Mouse (Mus musculus): Measurements from ENCODE around the gene AC129217.1. TPM values are rescaled to one million over a fixed set of nuclear protein-coding genes. Genes with fewer than 3 reads are reported as not detected.
"Not testable (repeated sequence)": the region's sequence is repeated elsewhere in the genome, so short reads cannot be mapped to it uniquely, and the experiment has no call there.

Gene AC129217.1
- total and polyA plus RNA-seq, 3 experiments, result 3.7 to 102 TPM; not detected in 1

GRCm38 (mm10) chr19:8857689-8858088 lies 28.1 kb downstream of the AC129217.1 start:
- no peaks in the 10 kb centered on the region for H3K9me3 ChIP-seq (replicated peaks)
- ATAC-seq (ENCODE audit: extremely low read depth, insufficient number of reproducible peaks, low FRiP score, poor library complexity, severe bottlenecking), result no peak

GRCm38 (mm10) chr19:8859018-8859417 lies 29.4 kb downstream of the AC129217.1 start:
- H3K4me3 ChIP-seq (ENCODE audit: low read depth, low read length), result no peak overlapping the region
- H3K4me1 ChIP-seq (ENCODE audit: insufficient read depth, low read depth, low read length), result no peaks in the 10 kb centered on the region
- no peaks in the 10 kb centered on the region for H3K36me3 ChIP-seq (replicated peaks)
- H3K9me3 ChIP-seq (replicated peaks), result no peaks in the 10 kb centered on the region
- TF ChIP-seq GATA2 (IDR thresholded peaks at IDR 0.05; ENCODE audit: borderline replicate concordance, low read depth, low read length) (no peak), CTCF (IDR thresholded peaks at IDR 0.05; ENCODE audit: low read depth, low read length) (no peak; the same call in 1 of the 2 replicates), POLR2AphosphoS5 (IDR thresholded peaks at IDR 0.05; ENCODE audit: insufficient replicate concordance, low read depth, low read length) (no peak), GATA1 (IDR thresholded peaks at IDR 0.05; ENCODE audit: borderline replicate concordance, low read length) (no peak), TAL1 (conservative IDR thresholded peaks at IDR 0.05; ENCODE audit: low read depth, low read length) (no peak)
- ATAC-seq (ENCODE audit: extremely low read depth, insufficient number of reproducible peaks, low FRiP score, poor library complexity, severe bottlenecking), result no peak
- peaks cover 3% of the 10 kb centered on the region for H3K27me3 ChIP-seq (ENCODE audit: insufficient read depth, low read length)
- no peak for DNase-seq (ENCODE audit: low spot score)

More at GRCm38 (mm10) chr19:8857689-8858088, 28.1 kb downstream of the AC129217.1 start:
- Histone ChIP-seq H3K27me3 (ENCODE audit: insufficient read depth, low read length) (peaks cover 3% of the 10 kb centered on the region), H3K36me3 (replicated peaks) (no peaks in the 10 kb centered on the region), H3K4me1 (ENCODE audit: insufficient read depth, low read depth, low read length) (no peaks in the 10 kb centered on the region), H3K4me3 (ENCODE audit: low read depth, low read length) (no peak overlapping the region)
- DNase-seq (ENCODE audit: low spot score), result no peak
- TF ChIP-seq GATA1 (IDR thresholded peaks at IDR 0.05; ENCODE audit: borderline replicate concordance, low read length), result no peak
- peak; percentile 28; the same call in 1 of the 2 replicates for TF ChIP-seq CTCF (IDR thresholded peaks at IDR 0.05; ENCODE audit: low read depth, low read length)

- no peaks in the 10 kb centered on the region for H3K9me3 ChIP-seq (replicated peaks)
- H3K36me3 ChIP-seq (replicated peaks), result no peaks in the 10 kb centered on the region
- H3K4me3 ChIP-seq (ENCODE audit: low read depth, low read length), result no peak overlapping the region
- H3K4me1 ChIP-seq (ENCODE audit: insufficient read depth, low read depth, low read length), result peaks cover 4% of the 10 kb centered on the region; the same call in 1 of the 2 replicates
- DNase-seq (ENCODE audit: low spot score) (no peak), ATAC-seq (ENCODE audit: extremely low read depth, insufficient number of reproducible peaks, low FRiP score, poor library complexity, severe bottlenecking) (no peak)
- TF ChIP-seq GATA2 (IDR thresholded peaks at IDR 0.05; ENCODE audit: borderline replicate concordance, low read depth, low read length), result no peak
- no peak for TF ChIP-seq TAL1 (conservative IDR thresholded peaks at IDR 0.05; ENCODE audit: low read depth, low read length)
- no peak for TF ChIP-seq CTCF (IDR thresholded peaks at IDR 0.05; ENCODE audit: low read depth, low read length)
- no peak for TF ChIP-seq GATA1 (IDR thresholded peaks at IDR 0.05; ENCODE audit: borderline replicate concordance, low read length)
- TF ChIP-seq POLR2AphosphoS5 (IDR thresholded peaks at IDR 0.05; ENCODE audit: insufficient replicate concordance, low read depth, low read length), result no peak
- H3K27me3 ChIP-seq (ENCODE audit: insufficient read depth, low read length), result no peaks in the 10 kb centered on the region
Measured at GRCm38 (mm10) chr19:8864265-8864664, 34.7 kb downstream of the AC129217.1 start.

- H3K4me3 ChIP-seq (ENCODE audit: low read depth, low read length); H3K27me3 ChIP-seq (ENCODE audit: insufficient read depth, low read length); H3K9me3 ChIP-seq (replicated peaks); DNase-seq (ENCODE audit: low spot score); ATAC-seq (ENCODE audit: extremely low read depth, insufficient number of reproducible peaks, low FRiP score, poor library complexity, severe bottlenecking): not testable (repeated sequence)
- Histone ChIP-seq H3K4me1 (ENCODE audit: insufficient read depth, low read depth, low read length) (peaks cover 41% of the 10 kb centered on the region), H3K36me3 (replicated peaks) (peaks cover 31% of the 10 kb centered on the region)
Measured at GRCm38 (mm10) chr19:8870381-8870780, 40.8 kb downstream of the AC129217.1 start.

GRCm38 (mm10) chr19:8870838-8871237 lies 41.3 kb downstream of the AC129217.1 start:
- no peak for DNase-seq (ENCODE audit: low spot score)
- no peak for TF ChIP-seq GATA2 (IDR thresholded peaks at IDR 0.05; ENCODE audit: borderline replicate concordance, low read depth, low read length)
- TF ChIP-seq GATA1 (IDR thresholded peaks at IDR 0.05; ENCODE audit: borderline replicate concordance, low read length), result no peak
- TF ChIP-seq CTCF (IDR thresholded peaks at IDR 0.05; ENCODE audit: low read depth, low read length), result no peak
- no peak for TF ChIP-seq TAL1 (conservative IDR thresholded peaks at IDR 0.05; ENCODE audit: low read depth, low read length)
- TF ChIP-seq POLR2AphosphoS5 (IDR thresholded peaks at IDR 0.05; ENCODE audit: insufficient replicate concordance, low read depth, low read length), result no peak
- Histone ChIP-seq H3K4me1 (ENCODE audit: insufficient read depth, low read depth, low read length) (peaks cover 41% of the 10 kb centered on the region), H3K4me3 (ENCODE audit: low read depth, low read length) (peak overlapping the region; percentile 99), H3K36me3 (replicated peaks) (peaks cover 35% of the 10 kb centered on the region), H3K27me3 (ENCODE audit: insufficient read depth, low read length) (no peaks in the 10 kb centered on the region), H3K9me3 (replicated peaks) (no peaks in the 10 kb centered on the region)
- ATAC-seq (ENCODE audit: extremely low read depth, insufficient number of reproducible peaks, low FRiP score, poor library complexity, severe bottlenecking), result no peak

GRCm38 (mm10) chr19:8871267-8872186 lies 42.0 kb downstream of the AC129217.1 start, which contains the start of gene Ubxn1:
Gene Ubxn1, plus strand, starts transcription at chr19:8871496.
- ATAC-seq (ENCODE audit: extremely low read depth, insufficient number of reproducible peaks, low FRiP score, poor library complexity, severe bottlenecking) (peak; percentile 94), DNase-seq (ENCODE audit: low spot score) (peak; percentile 91)
- TF ChIP-seq CTCF (IDR thresholded peaks at IDR 0.05; ENCODE audit: low read depth, low read length) (no peak), TAL1 (conservative IDR thresholded peaks at IDR 0.05; ENCODE audit: low read depth, low read length) (no peak), GATA1 (IDR thresholded peaks at IDR 0.05; ENCODE audit: borderline replicate concordance, low read length) (no peak), GATA2 (IDR thresholded peaks at IDR 0.05; ENCODE audit: borderline replicate concordance, low read depth, low read length) (no peak), POLR2AphosphoS5 (IDR thresholded peaks at IDR 0.05; ENCODE audit: insufficient replicate concordance, low read depth, low read length) (no peak)
- H3K4me3 ChIP-seq (ENCODE audit: low read depth, low read length), result peak within 1 kb of the TSS; percentile 99
- peaks cover 41% of the 10 kb centered on the region for H3K4me1 ChIP-seq (ENCODE audit: insufficient read depth, low read depth, low read length)
- no peaks in the 10 kb centered on the region for H3K27me3 ChIP-seq (ENCODE audit: insufficient read depth, low read length)
- no peaks in the 10 kb centered on the region for H3K9me3 ChIP-seq (replicated peaks)
- peaks cover 41% of the 10 kb centered on the region for H3K36me3 ChIP-seq (replicated peaks)

All from G1E (cell line).